Mouse (Mus musculus): ENCODE measurements around the gene Gm10644.

- TF ChIP-seq GATA1 (IDR thresholded peaks at IDR 0.05; ENCODE audit: borderline replicate concordance, low read length) (no peak), FLI1 (IDR thresholded peaks at IDR 0.05; ENCODE audit: low read length) (no peak)
Measured at GRCm38 (mm10) chr8:83896461-83896860, 58.5 kb downstream of the Gm10644 start.

All from megakaryocyte, embryonic 14.5 days (primary cell).